Mouse (Mus musculus): Measurements from ENCODE around the gene Atp2c2. TPM values are rescaled to one million over a fixed set of nuclear protein-coding genes. Genes with fewer than 3 reads are reported as not detected.

The Atp2c2 gene
- total and polyA plus RNA-seq, 2 experiments from 2014 or later, result 0.82 to 1.1 TPM

- ATAC-seq (ENCODE audit: low FRiP score), result no peak
- no peak for TF ChIP-seq CTCF (IDR thresholded peaks at IDR 0.05)
Observed at GRCm38 (mm10) chr8:119780402-119781049, 80.7 kb downstream of the Atp2c2 start.

GRCm38 (mm10) chr8:119781086-119781840 is 81.5 kb downstream of the Atp2c2 start:
- DNase-seq (ENCODE audit: low spot score), result no peak
- Histone ChIP-seq H3K4me3 (ENCODE audit: low read depth, low read length) (no peak overlapping the region), H3K27ac (ENCODE audit: low read depth, low read length) (no peak overlapping the region), H3K9ac (replicated peaks; ENCODE audit: low read length, poor library complexity, severe bottlenecking) (no peak overlapping the region), H3K27me3 (ENCODE audit: insufficient read depth, low read length) (no peaks in the 10 kb centered on the region), H3K4me1 (ENCODE audit: insufficient read depth, low read length) (peaks cover 13% of the 10 kb centered on the region), H3K9me3 (ENCODE audit: low read length) (no peaks in the 10 kb centered on the region), H3K4me2 (ENCODE audit: low read depth, low read length, poor library complexity, severe bottlenecking) (no peak overlapping the region), H3K36me3 (ENCODE audit: insufficient read depth, low read length) (no peaks in the 10 kb centered on the region)
- ATAC-seq (ENCODE audit: low FRiP score), result no peak
- no peak for TF ChIP-seq CTCF (IDR thresholded peaks at IDR 0.05)
- 66% methylated on average over 4 of the region's 4 CpGs for WGBS

More at GRCm38 (mm10) chr8:119780402-119781049, 80.7 kb downstream of the Atp2c2 start:
- Histone ChIP-seq H3K27me3 (ENCODE audit: insufficient read depth, low read length) (no peaks in the 10 kb centered on the region), H3K4me2 (ENCODE audit: low read depth, low read length, poor library complexity, severe bottlenecking) (no peak overlapping the region), H3K4me1 (ENCODE audit: insufficient read depth, low read length) (peaks cover 11% of the 10 kb centered on the region), H3K4me3 (ENCODE audit: low read depth, low read length) (no peak overlapping the region), H3K27ac (ENCODE audit: low read depth, low read length) (no peak overlapping the region), H3K9me3 (ENCODE audit: low read length) (no peaks in the 10 kb centered on the region), H3K36me3 (ENCODE audit: insufficient read depth, low read length) (no peaks in the 10 kb centered on the region), H3K9ac (replicated peaks; ENCODE audit: low read length, poor library complexity, severe bottlenecking) (no peak overlapping the region)
- WGBS, result 80% methylated on average over 9 of the region's 9 CpGs
- DNase-seq (ENCODE audit: low spot score), result no peak

- Histone ChIP-seq H3K4me3 (ENCODE audit: low read depth, low read length) (no peak overlapping the region), H3K27me3 (ENCODE audit: insufficient read depth, low read length) (no peaks in the 10 kb centered on the region), H3K9ac (replicated peaks; ENCODE audit: low read length, poor library complexity, severe bottlenecking) (no peak overlapping the region), H3K9me3 (ENCODE audit: low read length) (no peaks in the 10 kb centered on the region), H3K36me3 (ENCODE audit: insufficient read depth, low read length) (no peaks in the 10 kb centered on the region), H3K4me1 (ENCODE audit: insufficient read depth, low read length) (peaks cover 7% of the 10 kb centered on the region), H3K4me2 (ENCODE audit: low read depth, low read length, poor library complexity, severe bottlenecking) (no peak overlapping the region), H3K27ac (ENCODE audit: low read depth, low read length) (no peak overlapping the region)
- TF ChIP-seq CTCF (IDR thresholded peaks at IDR 0.05), result peak; percentile 98
- ATAC-seq (ENCODE audit: low FRiP score), result no peak
- DNase-seq (ENCODE audit: low spot score), result peak; percentile 93
- 6% methylated on average over 5 of the region's 5 CpGs for WGBS
Observed at GRCm38 (mm10) chr8:119782715-119783114, 82.9 kb downstream of the Atp2c2 start.

- no peaks in the 10 kb centered on the region for H3K9me3 ChIP-seq (ENCODE audit: low read length)
- no peak overlapping the region for H3K27ac ChIP-seq (ENCODE audit: low read depth, low read length)
- ATAC-seq (ENCODE audit: low FRiP score), result no peak
- H3K36me3 ChIP-seq (ENCODE audit: insufficient read depth, low read length), result no peaks in the 10 kb centered on the region
- H3K9ac ChIP-seq (replicated peaks; ENCODE audit: low read length, poor library complexity, severe bottlenecking), result no peak overlapping the region
- no peaks in the 10 kb centered on the region for H3K27me3 ChIP-seq (ENCODE audit: insufficient read depth, low read length)
- no peak for DNase-seq (ENCODE audit: low spot score)
- peaks cover 7% of the 10 kb centered on the region for H3K4me1 ChIP-seq (ENCODE audit: insufficient read depth, low read length)
- WGBS, result 74% methylated on average over 6 of the region's 6 CpGs
- no peak overlapping the region for H3K4me3 ChIP-seq (ENCODE audit: low read depth, low read length)
- no peak overlapping the region for H3K4me2 ChIP-seq (ENCODE audit: low read depth, low read length, poor library complexity, severe bottlenecking)
- TF ChIP-seq CTCF (IDR thresholded peaks at IDR 0.05), result no peak
Observed at GRCm38 (mm10) chr8:119783579-119783978, 83.8 kb downstream of the Atp2c2 start.

- Histone ChIP-seq H3K4me3 (ENCODE audit: low read depth, low read length) (no peak overlapping the region), H3K36me3 (ENCODE audit: insufficient read depth, low read length) (no peaks in the 10 kb centered on the region), H3K27ac (ENCODE audit: low read depth, low read length) (no peak overlapping the region), H3K9ac (replicated peaks; ENCODE audit: low read length, poor library complexity, severe bottlenecking) (no peak overlapping the region), H3K27me3 (ENCODE audit: insufficient read depth, low read length) (no peaks in the 10 kb centered on the region), H3K9me3 (ENCODE audit: low read length) (no peaks in the 10 kb centered on the region), H3K4me1 (ENCODE audit: insufficient read depth, low read length) (peaks cover 2% of the 10 kb centered on the region; the same call in 1 of the 2 replicates), H3K4me2 (ENCODE audit: low read depth, low read length, poor library complexity, severe bottlenecking) (no peak overlapping the region)
- ATAC-seq (ENCODE audit: low FRiP score) (no peak), DNase-seq (ENCODE audit: low spot score) (no peak)
- 53% methylated on average over 9 of the region's 9 CpGs for WGBS
- no peak for TF ChIP-seq CTCF (IDR thresholded peaks at IDR 0.05)
Observed at GRCm38 (mm10) chr8:119784141-119784574, 84.3 kb downstream of the Atp2c2 start.

- Histone ChIP-seq H3K9me3 (ENCODE audit: low read length) (no peaks in the 10 kb centered on the region), H3K36me3 (ENCODE audit: insufficient read depth, low read length) (no peaks in the 10 kb centered on the region), H3K27ac (ENCODE audit: low read depth, low read length) (no peak overlapping the region), H3K27me3 (ENCODE audit: insufficient read depth, low read length) (no peaks in the 10 kb centered on the region), H3K4me2 (ENCODE audit: low read depth, low read length, poor library complexity, severe bottlenecking) (no peak overlapping the region), H3K4me1 (ENCODE audit: insufficient read depth, low read length) (peaks cover 2% of the 10 kb centered on the region; the same call in 1 of the 2 replicates), H3K9ac (replicated peaks; ENCODE audit: low read length, poor library complexity, severe bottlenecking) (no peak overlapping the region), H3K4me3 (ENCODE audit: low read depth, low read length) (no peak overlapping the region)
- 49% methylated on average over 7 of the region's 7 CpGs for WGBS
- TF ChIP-seq CTCF (IDR thresholded peaks at IDR 0.05), result no peak
- ATAC-seq (ENCODE audit: low FRiP score), result no peak
- no peak for DNase-seq (ENCODE audit: low spot score)
Observed at GRCm38 (mm10) chr8:119784676-119785075, 84.9 kb downstream of the Atp2c2 start.
